Mouse (Mus musculus): ENCODE data around the gene Tex16. TPM values are rescaled to one million over a fixed set of nuclear protein-coding genes. Genes with fewer than 3 reads are reported as not detected.

Gene Tex16
- total RNA-seq (2012; rRNA removed) (not detected in 2 replicates), polyA plus RNA-seq (2012; ENCODE audit: insufficient read depth in 1 of 2, insufficient read length in 2 of 2, low read depth in 1 of 2, low replicate concordance in 2 of 2, missing spikeins in 1 of 2) (not detected)

DNA sequence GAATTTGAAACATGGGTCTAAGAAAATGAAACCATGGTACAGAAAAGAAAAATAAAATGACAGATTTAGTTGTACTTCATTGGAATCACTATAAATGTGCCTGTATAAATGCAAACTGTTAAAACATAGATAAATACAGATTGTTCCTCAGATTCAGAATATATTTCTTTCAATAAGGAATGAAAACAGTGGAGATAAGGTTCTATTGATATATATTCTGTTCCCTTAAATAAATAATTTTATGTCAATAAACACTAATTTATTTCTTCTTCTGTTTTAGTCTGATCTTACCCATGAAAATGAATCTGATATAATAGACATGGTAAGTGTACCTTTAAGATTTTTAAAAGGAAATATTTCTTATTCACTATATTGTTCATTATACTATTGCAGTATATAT, at the start of gene Tex16:
Gene Tex16, plus strand, starts transcription at position 301 of the 400 bp plus-strand sequence.
- Histone ChIP-seq H3K4me1 (ENCODE audit: control insufficient read depth in 1 of 2, insufficient read depth in 2 of 2, low read length in 2 of 2) (no peaks in the 10 kb centered on the region), H3K9me3 (replicated peaks; ENCODE audit: insufficient read depth, low read length) (no peaks in the 10 kb centered on the region), H3K27ac (ENCODE audit: control insufficient read depth, low read depth, low read length) (no peak within 1 kb of the TSS), H3K79me2 (ENCODE audit: control insufficient read depth, insufficient read depth, low read length, poor library complexity) (no peaks in the 10 kb centered on the region), H3K36me3 (ENCODE audit: control insufficient read depth in 1 of 2, insufficient read depth in 2 of 2, low read length in 2 of 2) (no peaks in the 10 kb centered on the region), H3K9ac (ENCODE audit: control insufficient read depth, low read depth, low read length, poor library complexity, severe bottlenecking) (no peak within 1 kb of the TSS), H3K27me3 (ENCODE audit: control insufficient read depth in 1 of 2, insufficient read depth in 2 of 2, low read length in 2 of 2) (no peaks in the 10 kb centered on the region), H3K4me3 (ENCODE audit: control insufficient read depth in 1 of 2, insufficient read depth in 1 of 2, low read depth in 2 of 2, low read length in 2 of 2) (no peak within 1 kb of the TSS)
- DNase-seq (ENCODE audit: low read depth, low spot score) = no peak
- TF ChIP-seq NELFE (IDR thresholded peaks at IDR 0.05; ENCODE audit: low read depth, low read length) (no peak), POLR2AphosphoS5 (IDR thresholded peaks at IDR 0.05; ENCODE audit: borderline replicate concordance, low read depth, low read length) (no peak), ZKSCAN1 (IDR thresholded peaks at IDR 0.05; ENCODE audit: low read depth, low read length) (no peak), TBP (IDR thresholded peaks at IDR 0.05; ENCODE audit: low read depth, low read length) (no peak), SIN3A (IDR thresholded peaks at IDR 0.05; ENCODE audit: low read length) (no peak), BHLHE40 (IDR thresholded peaks at IDR 0.05; ENCODE audit: borderline replicate concordance, low read depth, low read length) (no peak), RCOR1 (IDR thresholded peaks at IDR 0.05; ENCODE audit: low read depth, low read length) (no peak), ZMIZ1 (IDR thresholded peaks at IDR 0.05; ENCODE audit: low read depth, low read length) (no peak), JUND (IDR thresholded peaks at IDR 0.05; ENCODE audit: low read depth, low read length) (no peak), USF1 (IDR thresholded peaks at IDR 0.05; ENCODE audit: low read depth, low read length) (no peak), UBTF (IDR thresholded peaks at IDR 0.05; ENCODE audit: borderline replicate concordance, insufficient read depth, low read depth, low read length) (no peak), NRF1 (IDR thresholded peaks at IDR 0.05; ENCODE audit: insufficient read depth, low read depth, low read length, poor library complexity, severe bottlenecking) (no peak), E2F4 (IDR thresholded peaks at IDR 0.05; ENCODE audit: borderline replicate concordance, low read depth, low read length) (no peak), CHD1 (IDR thresholded peaks at IDR 0.05; ENCODE audit: low read depth, low read length) (no peak), ETS1 (IDR thresholded peaks at IDR 0.05; ENCODE audit: low read depth, low read length) (no peak), MAX (IDR thresholded peaks at IDR 0.05; ENCODE audit: low read length) (no peak)

DNA sequence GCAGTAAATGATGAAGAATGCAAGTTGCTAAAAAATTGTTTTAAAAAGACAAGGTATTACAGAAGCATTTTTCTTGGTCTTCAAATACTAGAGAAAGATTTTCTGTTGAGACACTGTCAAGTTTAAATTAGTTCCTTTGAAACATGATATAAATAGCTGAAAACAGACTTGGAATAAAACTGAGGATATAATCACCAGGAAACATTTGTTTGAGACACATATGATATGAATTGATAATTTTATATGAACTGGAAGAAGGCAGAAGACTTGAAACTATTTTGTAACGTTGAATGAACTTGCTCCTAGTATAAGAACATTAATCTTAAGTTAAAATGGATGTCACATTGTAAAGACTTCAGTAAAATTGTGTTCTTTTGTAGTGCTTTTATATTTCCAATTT, 11.1 kb upstream of the Tex16 start:
- Histone ChIP-seq H3K4me3 (ENCODE audit: control insufficient read depth in 1 of 2, insufficient read depth in 1 of 2, low read depth in 2 of 2, low read length in 2 of 2) (no peak overlapping the region), H3K27me3 (ENCODE audit: control insufficient read depth in 1 of 2, insufficient read depth in 2 of 2, low read length in 2 of 2) (no peaks in the 10 kb centered on the region), H3K27ac (ENCODE audit: control insufficient read depth, low read depth, low read length) (no peak overlapping the region), H3K9ac (ENCODE audit: control insufficient read depth, low read depth, low read length, poor library complexity, severe bottlenecking) (no peak overlapping the region), H3K79me2 (ENCODE audit: control insufficient read depth, insufficient read depth, low read length, poor library complexity) (no peaks in the 10 kb centered on the region), H3K4me1 (ENCODE audit: control insufficient read depth in 1 of 2, insufficient read depth in 2 of 2, low read length in 2 of 2) (peaks cover 0 to 8% of the 10 kb centered on the region in 2 experiments; a peak in 2 of 4 replicates), H3K9me3 (replicated peaks; ENCODE audit: insufficient read depth, low read length) (no peaks in the 10 kb centered on the region), H3K36me3 (ENCODE audit: control insufficient read depth in 1 of 2, insufficient read depth in 2 of 2, low read length in 2 of 2) (no peaks in the 10 kb centered on the region)
- DNase-seq (ENCODE audit: low read depth, low spot score) = peak; percentile 33
- peak; percentile 31; the same call in 1 of the 2 replicates for TF ChIP-seq GATA1 (IDR thresholded peaks at IDR 0.05; ENCODE audit: low read depth, low read length)
- peak; percentile 82 for TF ChIP-seq TCF12 (IDR thresholded peaks at IDR 0.05; ENCODE audit: low read depth, low read length)
- no peak for TF ChIP-seq NELFE (IDR thresholded peaks at IDR 0.05; ENCODE audit: low read depth, low read length)
- no peak for TF ChIP-seq ZNF384 (IDR thresholded peaks at IDR 0.05; ENCODE audit: low read depth, low read length)
- TF ChIP-seq CHD2 (IDR thresholded peaks at IDR 0.05; ENCODE audit: low read length) = no peak
- no peak for TF ChIP-seq UBTF (IDR thresholded peaks at IDR 0.05; ENCODE audit: borderline replicate concordance, insufficient read depth, low read depth, low read length)
- TF ChIP-seq ZMIZ1 (IDR thresholded peaks at IDR 0.05; ENCODE audit: low read depth, low read length) = no peak
- peak; percentile 79; the same call in 1 of the 2 replicates for TF ChIP-seq MEF2A (IDR thresholded peaks at IDR 0.05; ENCODE audit: extremely low read depth, insufficient replicate concordance, low read depth, low read length, poor library complexity, severe bottlenecking)
- TF ChIP-seq SIN3A (IDR thresholded peaks at IDR 0.05; ENCODE audit: low read length) = no peak
- TF ChIP-seq CHD1 (IDR thresholded peaks at IDR 0.05; ENCODE audit: low read depth, low read length) = no peak
- TF ChIP-seq E2F4 (IDR thresholded peaks at IDR 0.05; ENCODE audit: borderline replicate concordance, low read depth, low read length) = no peak
- TF ChIP-seq NRF1 (IDR thresholded peaks at IDR 0.05; ENCODE audit: insufficient read depth, low read depth, low read length, poor library complexity, severe bottlenecking) = no peak
- TF ChIP-seq SMC3 (IDR thresholded peaks at IDR 0.05; ENCODE audit: low read depth, low read length) = no peak
- no peak for TF ChIP-seq HCFC1 (IDR thresholded peaks at IDR 0.05; ENCODE audit: low read depth, low read length)
- no peak for TF ChIP-seq POLR2A (IDR thresholded peaks at IDR 0.05; ENCODE audit: control insufficient read depth in 1 of 2, insufficient read depth in 1 of 2, low read depth in 1 of 2, low read length in 2 of 2, poor library complexity in 1 of 2)
- TF ChIP-seq EP300 (IDR thresholded peaks at IDR 0.05; ENCODE audit: low read depth in 1 of 2, low read length in 2 of 2) = peak; percentile 41 to 54; a peak in 2 of 4 replicates
- TF ChIP-seq POLR2AphosphoS5 (IDR thresholded peaks at IDR 0.05; ENCODE audit: borderline replicate concordance, low read depth, low read length) = no peak
